Mouse (Mus musculus) right cerebral cortex, adult 2 months (tissue): ENCODE results near the gene Gm49354.
"Not testable (repeated sequence)": the region's sequence is repeated elsewhere in the genome, so short reads cannot be mapped to it uniquely, and the experiment has no call there.

Experiments
- DNase-seq, 2 experiments: peaks; one replicate each; pipeline ENCODE4 v3.0.0; 2021 to 2022; ENCODE audit warnings: low spot score in 2 of 2

The Gm49354 gene

GRCm38 (mm10) chr13:59711984-59712383, 70.1 kb downstream of the Gm49354 start, which contains the start of gene Spata31d1b:
Gene Spata31d1b (plus strand): TSS chr13:59712284.
- not testable (repeated sequence) for DNase-seq

GRCm38 (mm10) chr13:59710230-59710629, 71.8 kb downstream of the Gm49354 start, which contains the start of gene Spata31d1a:
Gene Spata31d1a (minus strand): TSS chr13:59710330.
- DNase-seq, result no peak
